Mouse (Mus musculus) forebrain, embryonic 15.5 days (tissue): ENCODE measurements around the gene Larp6. TPM values are rescaled to one million over a fixed set of nuclear protein-coding genes. Genes with fewer than 3 reads are reported as not detected.

Experiments used
- ATAC-seq: fragments of 200-750 bp; cut with Nextera tagmentation; replicated peaks from 2 replicates; pipeline ENCODE4 v1.8.0; 2017; ENCODE audit warnings: mild to moderate bottlenecking, moderate TSS enrichment, moderate library complexity
- H3K27ac ChIP-seq: fragments of 300-500 bp; sonication (generic); replicated peaks from 2 replicates; pipeline ENCODE4 v1.5.1; 2015; ENCODE audit warnings: mild to moderate bottlenecking, inconsistent platforms
- H3K27me3 ChIP-seq: fragments of 300-500 bp; sonication (generic); 2 replicates; pipeline ENCODE4 v1.6.1; 2015; ENCODE audit warnings: inconsistent platforms
- H3K36me3 ChIP-seq: fragments of 300-500 bp; sonication (generic); 2 replicates; pipeline ENCODE4 v1.6.1; 2015; ENCODE audit warnings: mild to moderate bottlenecking, inconsistent platforms
- H3K4me1 ChIP-seq: fragments of 300-500 bp; sonication (generic); 2 replicates; pipeline ENCODE4 v1.6.1; 2015; ENCODE audit warnings: inconsistent platforms
- H3K4me2 ChIP-seq: fragments of 300-500 bp; sonication (generic); replicated peaks from 2 replicates; pipeline ENCODE4 v1.6.1; 2015; ENCODE audit warnings: mild to moderate bottlenecking, inconsistent platforms
- H3K4me3 ChIP-seq: fragments of 300-500 bp; sonication (generic); 2 replicates; pipeline ENCODE4 v1.5.1; 2015; ENCODE audit warnings: mild to moderate bottlenecking, inconsistent platforms
- H3K9ac ChIP-seq: fragments of 300-500 bp; sonication (generic); replicated peaks from 2 replicates; pipeline ENCODE4 v1.6.1; 2015; ENCODE audit warnings: mild to moderate bottlenecking, inconsistent platforms
- H3K9me3 ChIP-seq: fragments of 300-500 bp; sonication (generic); 2 replicates; pipeline ENCODE4 v1.6.1; 2016; ENCODE audit warnings: inconsistent platforms
- WGBS: fragments of 180-500 bp; shearing (Covaris S2); methylation state at CpG from one replicate; pipeline ENCODE4 v1.1.7; 2015; ENCODE audit warnings: mixed read lengths; 5-methylcytosine and 5-hydroxymethylcytosine counted together
- polyA plus RNA-seq: library from polyadenylated mRNA; unstranded; fragments of >200 nt; fragmentation: Nextera tagmentation; extraction: Ambion mirVana; gene quantifications from 2 replicates; pipeline ENCODE4 v1.2.1, GENCODE M21; 2015

The Larp6 gene
- polyA plus RNA-seq, 1 experiment from 2014 or later, result 8.7 TPM

DNA sequence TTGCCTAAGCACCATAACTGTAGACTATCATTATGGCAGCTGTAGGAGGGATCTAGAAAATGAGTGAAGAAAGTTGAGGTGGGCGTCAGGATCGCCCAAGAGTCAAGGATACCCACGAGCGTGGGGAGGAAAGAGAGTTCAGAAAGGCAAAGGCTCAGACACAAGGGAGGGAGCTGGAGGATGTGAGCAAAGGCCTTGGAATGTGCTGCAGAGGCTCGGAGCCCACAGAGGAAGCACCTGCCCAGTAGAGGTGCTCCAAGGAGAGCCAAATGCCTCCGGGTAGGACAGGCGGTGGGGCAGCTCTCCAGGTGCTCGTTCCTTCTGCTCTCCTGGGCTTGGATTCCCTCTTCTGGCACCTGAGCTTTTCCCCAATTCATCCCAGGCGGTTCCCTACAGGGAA is 64.1 kb downstream of the Larp6 start:
- Histone ChIP-seq H3K4me2 (no peak overlapping the region), H3K27me3 (no peaks in the 10 kb centered on the region), H3K27ac (no peak overlapping the region), H3K4me3 (no peak overlapping the region), H3K9ac (no peak overlapping the region), H3K4me1 (peaks cover 4% of the 10 kb centered on the region; the same call in 1 of the 2 replicates), H3K36me3 (no peaks in the 10 kb centered on the region), H3K9me3 (no peaks in the 10 kb centered on the region)
- no peak for ATAC-seq
- 91% methylated on average over 9 of the region's 9 CpGs for WGBS

GRCm38 (mm10) chr9:60782057-60782789 is 69.4 kb downstream of the Larp6 start:
- H3K9ac ChIP-seq, result no peak overlapping the region
- H3K27ac ChIP-seq, result no peak overlapping the region
- no peaks in the 10 kb centered on the region for H3K36me3 ChIP-seq
- H3K4me1 ChIP-seq, result peaks cover 5% of the 10 kb centered on the region; the same call in 1 of the 2 replicates
- H3K27me3 ChIP-seq, result no peaks in the 10 kb centered on the region
- no peak; the same call in 1 of the 2 replicates for ATAC-seq
- WGBS, result 46% methylated on average over 9 of the region's 9 CpGs
- H3K9me3 ChIP-seq, result no peaks in the 10 kb centered on the region
- no peak overlapping the region for H3K4me2 ChIP-seq
- no peak overlapping the region for H3K4me3 ChIP-seq

GRCm38 (mm10) chr9:60785069-60785468 is 72.3 kb downstream of the Larp6 start:
- no peak overlapping the region for H3K9ac ChIP-seq
- H3K4me3 ChIP-seq, result no peak overlapping the region
- no peaks in the 10 kb centered on the region for H3K36me3 ChIP-seq
- no peak for ATAC-seq
- H3K9me3 ChIP-seq, result no peaks in the 10 kb centered on the region
- H3K27ac ChIP-seq, result no peak overlapping the region
- peaks cover 5% of the 10 kb centered on the region; the same call in 1 of the 2 replicates for H3K4me1 ChIP-seq
- 70% methylated on average over 4 of the region's 4 CpGs for WGBS
- H3K27me3 ChIP-seq, result no peaks in the 10 kb centered on the region
- H3K4me2 ChIP-seq, result no peak overlapping the region

- Histone ChIP-seq H3K27ac (no peak overlapping the region), H3K4me1 (no peaks in the 10 kb centered on the region), H3K4me3 (no peak overlapping the region), H3K36me3 (no peaks in the 10 kb centered on the region), H3K4me2 (no peak overlapping the region), H3K9me3 (no peaks in the 10 kb centered on the region), H3K9ac (no peak overlapping the region), H3K27me3 (peaks cover 6% of the 10 kb centered on the region; the same call in 1 of the 2 replicates)
- WGBS, result 53% methylated on average over 2 of the region's 2 CpGs
- no peak for ATAC-seq
These were observed 74.8 kb downstream of the Larp6 start for GRCm38 (mm10) chr9:60787517-60788110.

Other genes starting within 250 kb of the Larp6 start
- gene Thsd4, start 190.9 kb upstream of the Larp6 start, polyA plus RNA-seq, result 4.9 and 5.8 TPM in 2 replicates
- 65.7 and 69.5 TPM in 2 replicates for gene Lrrc49, start 24.8 kb upstream of the Larp6 start, polyA plus RNA-seq
- 15.2 and 16.1 TPM in 2 replicates for gene Uaca, start 81.6 kb downstream of the Larp6 start, polyA plus RNA-seq